Mouse (Mus musculus) ovary, adult 18-20 months (tissue): Measurements from ENCODE around the gene Prdm13.

Source experiments
- DNase-seq: peaks from one replicate; pipeline ENCODE4 v3.0.0; 2022; ENCODE audit warnings: low spot score, mixed read lengths

The Prdm13 gene

GRCm38 (mm10) chr4:21685595-21686091 lies at the start of gene Prdm13:
TSS of gene Prdm13 (minus strand) at chr4:21685963.
- DNase-seq = no peak

DNA sequence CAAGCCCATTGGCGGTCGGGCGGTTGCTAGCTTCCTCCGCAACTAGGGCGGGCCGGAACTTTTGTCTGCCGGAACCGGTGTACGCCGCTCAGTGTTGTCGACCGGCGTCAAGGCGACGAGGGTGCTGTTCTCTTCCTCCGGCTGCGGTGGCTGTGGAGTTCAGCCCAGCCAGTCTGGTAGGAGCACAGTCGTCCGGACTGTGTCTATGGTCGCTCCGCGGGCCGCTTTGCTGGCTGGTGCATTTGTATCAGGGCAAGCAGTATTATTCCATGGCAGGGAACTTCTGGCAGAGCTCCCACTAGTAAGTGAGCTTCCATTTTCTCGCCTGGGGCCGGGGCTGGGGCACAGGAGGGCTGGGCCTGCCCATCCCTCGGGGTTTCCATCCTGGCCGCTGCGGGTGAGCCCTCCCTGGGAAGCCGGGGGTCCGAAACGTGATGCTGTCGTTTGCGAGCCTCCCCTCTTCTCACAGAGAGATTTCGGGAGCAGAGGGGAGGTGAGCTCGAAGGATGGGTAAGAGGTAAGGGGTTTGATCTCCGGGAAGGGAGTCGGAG lies 41.9 kb upstream of the Prdm13 start, which contains the start of gene Ccnc:
TSS of gene Ccnc (plus strand) at position 87 of the 551 bp plus-strand sequence.
- DNase-seq = peak; percentile 85

DNA sequence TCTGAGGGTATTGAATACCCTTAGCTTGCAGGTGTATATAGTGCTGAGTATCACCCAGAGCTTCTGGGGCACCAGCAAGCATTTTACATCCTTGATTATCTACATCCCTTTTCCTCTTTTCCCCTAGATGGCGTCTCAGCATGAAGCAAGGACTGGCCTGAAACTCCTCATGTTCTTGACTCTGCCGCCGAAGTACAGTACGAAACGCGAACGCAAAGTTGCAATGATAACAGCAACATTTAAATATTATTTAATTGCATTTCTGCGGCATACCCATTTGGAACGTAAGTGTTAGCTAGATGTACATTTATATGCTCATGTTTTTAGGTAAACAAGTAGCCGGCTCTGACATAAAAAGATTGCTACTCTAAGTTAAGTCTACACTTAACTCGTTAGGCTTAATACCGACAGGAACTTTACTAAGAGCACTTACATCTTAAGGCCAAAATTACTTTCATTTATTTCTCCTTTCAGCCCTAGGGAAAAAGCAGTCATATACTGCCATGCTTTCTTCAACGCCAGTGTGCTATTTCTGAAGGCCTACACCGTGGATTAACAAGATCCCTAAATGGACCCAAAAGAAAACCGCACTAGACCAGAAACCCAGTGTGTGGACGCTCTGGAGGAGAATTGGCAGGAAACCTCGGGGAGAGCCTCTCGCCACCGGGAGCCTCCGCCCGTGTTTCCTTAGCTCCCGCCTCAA lies 41.3 kb upstream of the Prdm13 start:
- DNase-seq = no peak

- no peak for DNase-seq
Observed at GRCm38 (mm10) chr4:21722752-21723334, 37.1 kb upstream of the Prdm13 start.

DNA sequence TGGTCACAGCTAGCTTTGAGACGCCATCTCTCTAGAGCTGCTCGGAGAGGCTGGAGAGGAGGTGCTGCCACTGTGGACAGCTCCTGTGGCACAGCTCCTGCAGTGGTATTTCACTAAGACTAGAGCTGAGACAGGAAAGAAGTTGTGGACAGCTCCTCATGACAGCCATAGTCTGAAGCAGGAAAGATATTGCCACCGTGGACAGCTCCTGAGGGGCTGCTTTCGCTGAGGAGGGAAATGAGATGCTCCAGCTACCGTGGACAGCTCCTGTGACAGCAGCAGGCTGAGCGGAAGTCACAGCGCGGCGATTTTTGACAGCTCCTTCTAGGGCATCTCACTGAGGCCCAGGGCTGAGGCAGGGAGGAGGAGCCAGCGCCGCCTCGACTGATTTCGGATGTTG lies 26.4 kb upstream of the Prdm13 start:
- DNase-seq = peak; percentile 79

- no peak for DNase-seq
Observed at GRCm38 (mm10) chr4:21705046-21705445, 19.3 kb upstream of the Prdm13 start.

- no peak for DNase-seq
Observed at GRCm38 (mm10) chr4:21695638-21696254, 10.0 kb upstream of the Prdm13 start.

- DNase-seq = no peak
Observed at GRCm38 (mm10) chr4:21690221-21690620, 4.5 kb upstream of the Prdm13 start.

GRCm38 (mm10) chr4:21689492-21689941 lies 3.8 kb upstream of the Prdm13 start:
- no peak for DNase-seq

- no peak for DNase-seq
Observed at GRCm38 (mm10) chr4:21688703-21689200, 3.0 kb upstream of the Prdm13 start.

DNA sequence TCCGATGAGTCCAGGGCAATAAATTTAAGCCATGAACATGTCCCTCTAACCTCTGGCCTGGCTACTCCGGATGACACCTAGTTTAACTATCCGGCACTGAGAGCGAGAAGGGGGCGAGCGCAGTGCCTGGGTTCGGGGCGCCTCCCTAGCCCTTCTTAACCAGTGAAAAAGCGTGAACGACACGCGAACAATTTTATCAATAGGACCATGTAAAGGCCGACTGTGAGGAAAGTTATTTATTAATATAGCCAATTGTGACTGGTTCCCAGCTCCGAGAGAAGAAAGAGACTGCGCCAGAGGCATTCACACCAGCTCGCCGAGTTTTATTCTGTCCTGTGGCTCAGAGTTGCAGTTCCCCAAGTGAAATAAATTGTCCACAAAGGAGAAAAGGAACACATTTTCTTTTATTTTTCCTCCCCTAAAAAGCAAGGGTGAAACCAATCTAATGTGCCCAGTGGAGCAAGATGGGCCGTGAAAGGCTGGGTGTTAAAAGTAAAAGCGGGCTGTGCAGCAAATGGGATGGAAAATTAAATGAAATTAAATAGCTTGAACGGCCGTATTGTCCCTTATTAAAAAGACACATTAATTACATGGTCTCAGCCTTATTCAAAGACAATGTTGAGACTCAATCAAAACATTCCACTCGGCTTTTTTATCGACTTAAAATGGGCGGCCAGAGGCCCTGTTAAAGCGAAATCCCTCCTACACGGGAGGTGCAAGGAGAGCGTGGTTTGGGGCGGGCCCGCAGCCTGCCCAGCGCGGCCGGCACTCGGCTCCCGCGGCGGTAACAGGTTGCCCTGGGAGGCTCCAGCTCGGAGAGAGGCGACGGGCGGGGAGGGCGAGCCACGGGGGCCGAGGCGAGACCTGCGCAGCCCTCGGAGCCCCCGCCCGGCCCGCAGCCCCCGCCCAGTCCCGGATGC lies 2.3 kb upstream of the Prdm13 start:
- DNase-seq = no peak

GRCm38 (mm10) chr4:21686934-21687333 lies 1.2 kb upstream of the Prdm13 start:
- DNase-seq = no peak

DNA sequence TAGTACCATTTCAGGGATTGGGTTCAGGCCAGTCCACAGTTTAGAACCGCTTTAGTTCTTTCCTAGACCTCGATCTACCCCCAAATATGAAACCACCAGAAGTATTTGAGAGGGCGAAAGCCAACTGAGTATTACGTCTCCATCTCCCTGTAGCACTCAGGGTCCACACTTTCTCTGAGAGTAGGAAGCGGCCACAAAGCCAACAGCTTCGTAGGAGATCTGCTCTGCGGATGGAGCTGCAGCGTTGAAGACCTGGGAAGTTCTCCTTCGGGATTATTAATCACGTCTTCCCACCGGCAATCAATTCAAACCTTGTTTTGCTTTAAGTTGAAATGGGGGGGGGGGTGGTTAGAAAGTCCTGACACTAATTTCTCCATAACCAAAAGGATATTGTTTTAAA lies 653 bp upstream of the Prdm13 start:
- DNase-seq = no peak

DNA sequence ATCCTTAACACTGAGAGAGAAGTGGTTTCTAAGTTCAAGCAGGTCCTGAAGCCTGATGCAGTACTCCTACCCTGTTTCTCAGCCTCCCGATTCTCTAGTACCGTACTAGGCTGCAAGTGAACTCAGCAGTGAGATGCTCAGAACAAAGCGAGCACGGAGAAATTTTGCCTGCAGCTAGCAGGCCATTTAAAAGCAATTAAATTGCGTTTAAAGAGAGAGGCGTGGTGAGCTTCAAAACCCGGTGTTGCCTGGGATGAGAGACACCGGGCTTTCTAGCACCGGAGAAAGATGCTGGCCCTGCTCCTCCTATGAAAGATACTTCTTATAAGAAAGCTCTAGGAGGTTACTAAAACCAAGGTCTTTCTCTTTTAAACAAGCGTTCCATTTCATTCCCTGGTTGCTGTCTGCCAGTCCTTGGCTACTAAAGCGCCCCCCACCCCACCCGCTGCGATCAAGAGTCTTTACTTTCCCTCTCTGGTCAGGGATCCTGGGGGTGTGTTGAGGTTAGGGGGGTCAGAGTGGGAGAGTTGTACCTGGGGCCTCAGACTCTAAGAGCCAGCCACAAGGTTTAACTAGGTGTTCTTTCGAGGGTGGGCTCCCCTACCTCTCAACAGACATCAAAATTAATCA lies 1.3 kb downstream of the Prdm13 start:
- no peak for DNase-seq

GRCm38 (mm10) chr4:21682421-21683150 lies 3.2 kb downstream of the Prdm13 start:
- no peak for DNase-seq

GRCm38 (mm10) chr4:21680971-21681370 lies 4.8 kb downstream of the Prdm13 start:
- no peak for DNase-seq

DNA sequence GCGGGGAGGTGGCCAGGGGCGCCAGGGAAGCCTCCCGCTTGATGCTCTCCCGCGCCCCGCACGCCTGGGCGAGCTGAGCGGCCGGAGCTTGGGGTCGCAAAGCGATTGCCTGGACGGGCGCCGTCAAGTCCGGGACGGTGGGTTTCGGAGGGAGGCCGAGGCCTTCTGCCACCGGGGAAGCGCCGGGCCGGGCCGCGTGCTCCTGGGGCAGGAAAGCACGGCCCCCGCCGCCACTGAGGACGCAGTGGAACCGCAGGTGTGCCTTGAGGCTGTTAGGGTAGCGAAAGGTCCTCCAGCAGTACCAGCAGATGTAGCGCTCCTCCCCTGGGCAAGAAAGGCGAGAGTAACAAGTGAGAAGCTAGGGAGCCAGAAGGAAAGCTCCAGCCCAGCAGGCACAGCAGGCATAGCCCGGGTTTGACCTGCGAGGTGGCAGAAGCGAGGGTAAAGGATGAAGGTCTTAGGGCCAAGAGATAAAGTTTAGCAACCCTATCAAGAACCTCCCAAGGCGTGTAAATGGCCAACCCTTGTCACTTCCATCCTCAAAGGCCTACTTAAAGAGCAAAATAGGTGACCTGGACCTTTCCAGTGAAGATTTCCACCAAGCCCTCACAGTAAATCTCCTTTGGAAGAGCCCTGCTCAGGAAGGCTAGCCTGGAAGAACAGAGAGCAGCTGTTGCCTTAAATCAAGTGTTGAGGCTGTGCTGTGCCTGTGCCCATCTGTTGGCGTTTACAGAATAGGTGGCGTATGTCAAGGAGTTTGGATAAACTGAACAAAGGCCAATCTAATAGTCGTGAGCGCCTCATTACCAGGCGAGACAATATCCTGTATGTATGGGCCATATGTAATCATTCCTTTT lies 5.9 kb downstream of the Prdm13 start:
- no peak for DNase-seq

GRCm38 (mm10) chr4:21678975-21679623 lies 6.7 kb downstream of the Prdm13 start:
- DNase-seq = no peak
